Mouse (Mus musculus): Measurements from ENCODE around the gene Slc6a13.

GRCm38 (mm10) chr6:121356041-121356440 is 56.0 kb downstream of the Slc6a13 start:
- TF ChIP-seq POLR2A (IDR thresholded peaks at IDR 0.05; ENCODE audit: extremely low read depth, insufficient read depth, low read length) (no peak), CTCF (IDR thresholded peaks at IDR 0.05; ENCODE audit: extremely low read depth, insufficient read depth, low read length) (no peak)
